Mouse (Mus musculus) thymus, adult 2 months (tissue): ENCODE measurements around the gene Capns1. TPM values are rescaled to one million over a fixed set of nuclear protein-coding genes. Genes with fewer than 3 reads are reported as not detected.

Experiments used
- DNase-seq: peaks from one replicate; pipeline ENCODE4 v3.0.0; 2021
- H3K27ac ChIP-seq: fragments of 200-500 bp; 2 replicates; pipeline ENCODE4 v1.5.1; 2012; ENCODE audit warnings: low read length, control low read depth; ENCODE audit not compliant: control insufficient read depth, insufficient read depth
- H3K27me3 ChIP-seq: fragments of 200-500 bp; 2 replicates; pipeline ENCODE4 v1.6.1; 2012; ENCODE audit warnings: mild to moderate bottlenecking, low read length, moderate library complexity, mixed read lengths; ENCODE audit not compliant: control insufficient read depth, insufficient read depth
- H3K36me3 ChIP-seq: fragments of 200-500 bp; 2 replicates; pipeline ENCODE4 v1.6.1; 2012; ENCODE audit warnings: mild to moderate bottlenecking, low read length, moderate library complexity; ENCODE audit not compliant: control insufficient read depth, insufficient read depth
- H3K4me1 ChIP-seq: fragments of 200-500 bp; replicated peaks from 2 replicates; pipeline ENCODE4 v1.6.1; 2012; ENCODE audit warnings: low read length; ENCODE audit not compliant: control insufficient read depth, insufficient read depth
- H3K4me3 ChIP-seq: fragments of 200-500 bp; 2 replicates; pipeline ENCODE4 v1.5.1; 2012; ENCODE audit warnings: mild to moderate bottlenecking, low read length, control low read depth, moderate library complexity; ENCODE audit not compliant: control insufficient read depth, insufficient read depth
- CTCF ChIP-seq: fragments of 200-500 bp; IDR thresholded peaks from 2 replicates; pipeline ENCODE4 v1.5.1; 2012; ENCODE audit warnings: mild to moderate bottlenecking, control low read depth, low read length, moderate library complexity, borderline replicate concordance; ENCODE audit not compliant: control insufficient read depth, poor library complexity, insufficient read depth; ENCODE audit errors: extremely low read depth
- POLR2A ChIP-seq: fragments of 200-500 bp; IDR thresholded peaks from 2 replicates; pipeline ENCODE4 v1.6.1; 2012; ENCODE audit warnings: mild to moderate bottlenecking, low read length, control low read depth, moderate library complexity; ENCODE audit not compliant: control insufficient read depth, poor library complexity, insufficient read depth; ENCODE audit errors: extremely low read depth
- WGBS: fragments of 180-500 bp; shearing (Covaris S2); methylation state at CpG from one replicate; pipeline ENCODE4 v1.1.7; 2018; 5-methylcytosine and 5-hydroxymethylcytosine counted together
- polyA plus RNA-seq: library from polyadenylated mRNA; depleted of rRNA; stranded (reverse); fragments of >200 nt; gene quantifications from 2 replicates; pipeline ENCODE4 v1.2.3, GENCODE M21; 2012; rRNA removed

Gene Capns1
- polyA plus RNA-seq, 1 experiment, result 739 TPM

- peaks cover 28% of the 10 kb centered on the region for H3K36me3 ChIP-seq
- no peak overlapping the region for H3K4me3 ChIP-seq
- H3K27ac ChIP-seq, result no peak overlapping the region
- TF ChIP-seq CTCF, result no peak
- TF ChIP-seq POLR2A, result no peak
- DNase-seq, result no peak
- no peaks in the 10 kb centered on the region for H3K27me3 ChIP-seq
- 95% methylated on average over 2 of the region's 2 CpGs for WGBS
- H3K4me1 ChIP-seq, result 0 out of 2 replicates have a peak, but pooled peaks cover 2% of the 10 kb centered on the region
Observed at GRCm38 (mm10) chr7:30164745-30165144, 33.9 kb downstream of the Capns1 start.

DNA sequence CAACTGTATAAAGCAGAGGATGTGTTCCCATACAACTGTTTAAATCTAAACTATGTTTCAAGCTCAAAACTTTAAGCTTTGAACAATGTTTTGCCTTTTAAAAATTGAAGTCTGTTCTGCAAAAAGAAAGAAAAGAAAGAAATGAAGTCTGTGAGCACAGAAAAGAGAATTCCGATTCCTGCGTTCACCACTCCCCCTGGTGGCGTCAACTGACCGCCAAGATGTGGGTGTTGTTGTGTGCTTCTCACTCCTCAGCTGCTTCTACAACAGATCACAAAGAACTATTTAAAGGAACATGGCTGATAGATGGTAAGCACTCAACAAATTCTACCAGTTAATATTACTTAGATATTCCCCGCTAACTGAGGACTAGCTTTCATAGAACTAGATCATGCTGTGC, 35.5 kb downstream of the Capns1 start:
- no peaks in the 10 kb centered on the region for H3K27me3 ChIP-seq
- H3K4me1 ChIP-seq, result no peaks in the 10 kb centered on the region
- no peak for DNase-seq
- peaks cover 44% of the 10 kb centered on the region for H3K36me3 ChIP-seq
- TF ChIP-seq POLR2A (no peak), CTCF (no peak)
- no peak overlapping the region for H3K27ac ChIP-seq
- H3K4me3 ChIP-seq, result no peak overlapping the region
- whole genome bisulfite sequencing, result 98% methylated on average over 5 of the region's 5 CpGs

DNA sequence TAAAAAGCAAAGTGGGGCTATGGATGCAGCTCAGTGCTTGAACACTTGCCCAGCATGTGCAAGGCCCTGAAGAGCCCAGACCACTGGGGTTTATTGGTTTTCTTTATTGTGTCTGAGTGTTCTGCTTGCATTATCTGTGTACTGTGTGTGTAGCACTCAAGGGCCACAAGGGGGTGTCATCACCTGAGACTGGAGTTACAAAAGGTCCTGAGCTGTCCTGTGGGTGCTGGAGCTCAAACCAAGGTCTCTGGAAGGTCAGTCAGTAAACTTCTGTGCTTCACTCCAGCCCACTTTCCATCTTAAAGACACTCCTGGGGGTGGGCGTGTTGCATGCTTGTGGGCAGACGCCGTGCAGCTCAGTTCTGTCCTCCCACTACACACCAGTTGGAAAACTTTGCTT, 43.1 kb downstream of the Capns1 start:
- TF ChIP-seq POLR2A, result no peak
- no peak for TF ChIP-seq CTCF
- Histone ChIP-seq H3K36me3 (peaks cover 20% of the 10 kb centered on the region), H3K4me1 (no peaks in the 10 kb centered on the region), H3K4me3 (no peak overlapping the region), H3K27me3 (no peaks in the 10 kb centered on the region), H3K27ac (no peak overlapping the region)
- 98% methylated on average over 3 of the region's 3 CpGs for WGBS
- DNase-seq, result no peak

GRCm38 (mm10) chr7:30154040-30154439, 44.6 kb downstream of the Capns1 start:
- DNase-seq, result no peak
- no peak overlapping the region for H3K27ac ChIP-seq
- H3K27me3 ChIP-seq, result no peaks in the 10 kb centered on the region
- no peak for TF ChIP-seq POLR2A
- no peak for TF ChIP-seq CTCF
- 89% methylated on average over 1 of the region's 1 CpGs for WGBS
- H3K36me3 ChIP-seq, result peaks cover 9% of the 10 kb centered on the region
- H3K4me1 ChIP-seq, result no peaks in the 10 kb centered on the region
- no peak overlapping the region for H3K4me3 ChIP-seq

GRCm38 (mm10) chr7:30147011-30147410, 51.6 kb downstream of the Capns1 start:
- H3K4me3 ChIP-seq, result no peak overlapping the region
- H3K36me3 ChIP-seq, result no peaks in the 10 kb centered on the region
- TF ChIP-seq POLR2A (no peak), CTCF (no peak)
- peaks cover 5% of the 10 kb centered on the region; the same call in 1 of the 2 replicates for H3K4me1 ChIP-seq
- WGBS, result 97% methylated on average over 5 of the region's 5 CpGs
- H3K27ac ChIP-seq, result no peak overlapping the region
- DNase-seq, result no peak
- H3K27me3 ChIP-seq, result no peaks in the 10 kb centered on the region

DNA sequence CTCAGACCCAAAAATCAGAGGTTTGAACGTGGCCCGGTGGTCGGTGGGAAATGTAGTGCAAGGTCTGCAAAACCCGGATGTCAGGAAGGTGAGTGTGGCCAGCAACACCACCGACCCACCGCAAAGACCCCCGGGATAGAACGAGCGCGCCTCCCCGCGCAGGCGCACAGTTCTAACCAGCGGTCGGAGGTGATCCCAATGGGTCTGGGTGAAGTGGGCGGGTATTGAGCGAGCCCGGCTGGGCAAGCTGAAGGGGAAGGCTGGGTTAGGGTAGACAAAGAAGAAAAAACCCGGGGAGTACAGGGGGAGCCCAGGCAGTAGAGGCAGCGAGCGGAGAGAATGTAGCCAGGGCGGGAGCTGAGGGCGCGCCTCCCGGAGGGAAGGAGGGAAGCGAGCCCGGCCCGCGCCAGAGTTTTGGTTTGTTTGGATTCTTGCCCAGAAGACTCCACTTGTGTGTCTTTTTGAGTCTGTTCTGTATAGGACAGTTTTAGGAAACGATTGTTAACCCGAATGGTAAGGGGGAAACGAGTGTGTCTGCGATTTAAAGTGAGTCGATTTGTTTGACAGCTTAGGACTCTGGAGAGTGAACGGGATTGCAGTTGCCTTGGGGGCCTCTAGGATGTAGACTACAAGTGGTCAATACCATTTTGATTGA, 54.9 kb downstream of the Capns1 start:
- H3K36me3 ChIP-seq, result no peaks in the 10 kb centered on the region
- no peak overlapping the region for H3K27ac ChIP-seq
- DNase-seq, result peak; percentile 53
- peak overlapping the region; percentile 54 for H3K4me3 ChIP-seq
- 2% methylated on average over 35 of the region's 35 CpGs for WGBS
- peaks cover 5% of the 10 kb centered on the region; the same call in 1 of the 2 replicates for H3K4me1 ChIP-seq
- TF ChIP-seq POLR2A (no peak), CTCF (no peak)
- no peaks in the 10 kb centered on the region for H3K27me3 ChIP-seq

DNA sequence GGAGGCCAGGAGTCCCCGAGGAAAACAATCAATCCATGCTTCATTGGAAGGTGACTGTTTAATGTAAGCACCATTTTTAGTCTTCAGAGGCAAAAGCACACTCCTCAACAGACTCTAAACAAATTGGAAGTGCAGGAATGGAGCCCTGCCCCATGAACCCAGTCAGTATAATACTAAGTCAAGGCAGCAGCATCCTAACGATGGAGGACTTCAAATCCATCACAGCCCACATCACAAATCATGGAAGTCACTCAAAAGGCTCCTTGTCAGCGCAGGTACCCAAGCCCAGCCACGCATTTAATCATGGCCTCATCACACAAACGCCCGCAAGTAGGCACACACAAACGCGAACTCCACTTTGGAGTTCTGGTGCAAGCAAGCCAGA, 55.4 kb downstream of the Capns1 start:
- no peak for DNase-seq
- no peak overlapping the region for H3K27ac ChIP-seq
- peak overlapping the region; percentile 54 for H3K4me3 ChIP-seq
- H3K36me3 ChIP-seq, result no peaks in the 10 kb centered on the region
- peaks cover 5% of the 10 kb centered on the region; the same call in 1 of the 2 replicates for H3K4me1 ChIP-seq
- WGBS, result 14% methylated on average over 8 of the region's 8 CpGs
- no peaks in the 10 kb centered on the region for H3K27me3 ChIP-seq
- no peak for TF ChIP-seq CTCF
- no peak for TF ChIP-seq POLR2A

Other genes starting within 250 kb of the Capns1 start
- gene Zfp74, start 244.7 kb downstream of the Capns1 start, polyA plus RNA-seq, result 11.8 and 12.3 TPM in 2 replicates
- gene Zfp568, start 214.9 kb downstream of the Capns1 start, polyA plus RNA-seq, result 4.4 and 4.6 TPM in 2 replicates
- 2.2 and 3.3 TPM in 2 replicates for gene Zfp14, start 147.4 kb downstream of the Capns1 start, polyA plus RNA-seq
- gene Zfp82, start 125.9 kb downstream of the Capns1 start, polyA plus RNA-seq, result 1.5 and 1.7 TPM in 2 replicates
- gene Gm26920, start 108.4 kb downstream of the Capns1 start, polyA plus RNA-seq, result not detected in 2 replicates
- gene Zfp566, start 108.3 kb downstream of the Capns1 start, polyA plus RNA-seq, result 4.4 and 6.8 TPM in 2 replicates
- gene Zfp260, start 104.0 kb downstream of the Capns1 start, polyA plus RNA-seq, result 30.6 and 36.4 TPM in 2 replicates
- gene Zfp382, start 76.9 kb downstream of the Capns1 start, polyA plus RNA-seq, result 5.4 and 8.1 TPM in 2 replicates
- gene Zfp146, start 29.1 kb downstream of the Capns1 start, polyA plus RNA-seq, result 16.8 and 18.6 TPM in 2 replicates
- 28.1 and 85.8 TPM in 2 replicates for gene Cox7a1, start 14.7 kb downstream of the Capns1 start, polyA plus RNA-seq
- 131 and 157 TPM in 2 replicates for gene Polr2i, start 33.1 kb upstream of the Capns1 start, polyA plus RNA-seq
- gene Tbcb, start 33.5 kb upstream of the Capns1 start, polyA plus RNA-seq, result 42.4 and 47.1 TPM in 2 replicates
- gene Ovol3, start 36.9 kb upstream of the Capns1 start, polyA plus RNA-seq, result 0.66 and 1.4 TPM in 2 replicates
- gene Thap8, start 81.3 kb upstream of the Capns1 start, polyA plus RNA-seq, result 0.17 and 0.26 TPM in 2 replicates
- gene Wdr62, start 81.6 kb upstream of the Capns1 start, polyA plus RNA-seq, result 54.1 and 66.9 TPM in 2 replicates
- gene Clip3, start 92.9 kb upstream of the Capns1 start, polyA plus RNA-seq, result 2.9 and 3.3 TPM in 2 replicates
- 159 and 192 TPM in 2 replicates for gene Alkbh6, start 109.9 kb upstream of the Capns1 start, polyA plus RNA-seq
- gene Syne4, start 116.0 kb upstream of the Capns1 start, polyA plus RNA-seq, result 15.4 and 16.8 TPM in 2 replicates
- 0.74 and 0.93 TPM in 2 replicates for gene E130208F15Rik, start 122.9 kb upstream of the Capns1 start, polyA plus RNA-seq
- 26.9 and 31.7 TPM in 2 replicates for gene Sdhaf1, start 125.1 kb upstream of the Capns1 start, polyA plus RNA-seq
- 0.78 and 1.1 TPM in 2 replicates for gene Lrfn3, start 164.0 kb upstream of the Capns1 start, polyA plus RNA-seq
- 273 and 417 TPM in 2 replicates for gene Tyrobp, start 214.9 kb upstream of the Capns1 start, polyA plus RNA-seq
- gene Hcst, start 221.0 kb upstream of the Capns1 start, polyA plus RNA-seq, result 212 and 279 TPM in 2 replicates
- 72.8 and 77.4 TPM in 2 replicates for gene Nfkbid, start 222.9 kb upstream of the Capns1 start, polyA plus RNA-seq
- gene Aplp1, start 246.7 kb upstream of the Capns1 start, polyA plus RNA-seq, result 5.9 and 6.0 TPM in 2 replicates